Mouse (Mus musculus): ENCODE data around the gene Arrdc5.

- TF ChIP-seq EP300 (IDR thresholded peaks at IDR 0.05) (no peak), CTCF (IDR thresholded peaks at IDR 0.05) (peak; percentile 98)
Observed at GRCm38 (mm10) chr17:56255863-56256238, 44.2 kb downstream of the Arrdc5 start.

Measured in lung, postnatal 0 days (tissue).